ENCODE assay signal across 18 mouse cellular contexts in genomic region chrX:169123115-169123772, GRCm38 (mm10).
DNase-seq lines count a peak whose midpoint lies in the region; ATAC-seq lines count a peak whose summit lies in the region.
"Had no signal": no experiment of that assay in that cellular context is flagged by ENCODE, and none has a peak within 500 bp of the region (broad histone marks: within the 10 kb centered on the region; RNA-seq: fewer than 3 reads in every experiment).

No protein-coding gene starts in this region.

- no peak overlapping the region for H3K4me3 ChIP-seq in heart, embryonic 15.5 days
- no peak overlapping the region for H3K4me3 ChIP-seq in heart, embryonic 10.5 days
- H3K4me3 ChIP-seq: heart, embryonic 12.5 days; liver, embryonic 15.5 days; neural tube, embryonic 12.5 days had no signal

- ATAC-seq in heart, embryonic 15.5 days (replicated peaks; ENCODE audit: insufficient number of reproducible peaks, insufficient read depth, low FRiP score, low read depth) = no peak
- peak; percentile 90 for ATAC-seq in common myeloid progenitor, adult 5-6 weeks (replicated peaks; ENCODE audit: low read depth, poor library complexity, severe bottlenecking)
- peak; percentile 87 for ATAC-seq in megakaryocyte progenitor cell, adult 5-6 weeks (replicated peaks; ENCODE audit: poor library complexity)
- ATAC-seq: intestine, postnatal 0 days; Patski had no signal

- no peaks in the 10 kb centered on the region for H3K9me3 ChIP-seq in heart, embryonic 15.5 days (replicated peaks)
- no peaks in the 10 kb centered on the region for H3K9me3 ChIP-seq in heart, embryonic 10.5 days
- H3K9me3 ChIP-seq: heart, embryonic 12.5 days; liver, embryonic 15.5 days; neural tube, embryonic 12.5 days had no signal

- peak overlapping the region; percentile 31; the same call in 1 of the 2 replicates for H3K27ac ChIP-seq in heart, embryonic 15.5 days
- H3K27ac ChIP-seq in heart, embryonic 10.5 days = no peak overlapping the region
- H3K27ac ChIP-seq: hindbrain, embryonic 14.5 days; liver, embryonic 15.5 days; neural tube, embryonic 12.5 days had no signal

- DNase-seq in heart, embryonic 10.5 days (ENCODE audit: low spot score) = no peak
- peak; percentile 79 for DNase-seq in 416B (ENCODE audit: low read depth)
- DNase-seq in embryo, embryonic 9.5 days (ENCODE audit: extremely low spot score) = no peak
- DNase-seq in ovary, postnatal 10 days (ENCODE audit: low spot score) = no peak
- no peak for DNase-seq in gastrocnemius, adult 18-20 months (ENCODE audit: low spot score)
- DNase-seq: cerebellum, adult 9-10 months; kidney, postnatal 25 days; left cerebral cortex, postnatal 4 days; midbrain, embryonic 14.5 days had no signal

- H3K9ac ChIP-seq in heart, embryonic 15.5 days = no peak overlapping the region
- H3K9ac ChIP-seq: heart, embryonic 12.5 days; hindbrain, embryonic 14.5 days; liver, embryonic 15.5 days; neural tube, embryonic 12.5 days had no signal

- H3K4me2 ChIP-seq in heart, embryonic 15.5 days = no peak overlapping the region
- H3K4me2 ChIP-seq: heart, embryonic 12.5 days; hindbrain, embryonic 14.5 days; liver, embryonic 15.5 days; neural tube, embryonic 12.5 days had no signal

- H3K27me3 ChIP-seq in heart, embryonic 15.5 days = no peaks in the 10 kb centered on the region
- H3K27me3 ChIP-seq in heart, embryonic 10.5 days (ENCODE audit: insufficient read depth, poor library complexity, severe bottlenecking) = no peaks in the 10 kb centered on the region
- H3K27me3 ChIP-seq: heart, embryonic 12.5 days; liver, embryonic 15.5 days; neural tube, embryonic 12.5 days had no signal

- no peaks in the 10 kb centered on the region for H3K36me3 ChIP-seq in heart, embryonic 15.5 days
- H3K36me3 ChIP-seq in heart, embryonic 10.5 days = no peaks in the 10 kb centered on the region
- H3K36me3 ChIP-seq: heart, embryonic 12.5 days; liver, embryonic 15.5 days; neural tube, embryonic 12.5 days had no signal

- 58% methylated on average over 4 of the region's 4 CpGs for whole genome bisulfite sequencing in heart, embryonic 15.5 days
- 73% methylated on average over 4 of the region's 4 CpGs for WGBS in heart, embryonic 10.5 days

- H3K4me1 ChIP-seq in heart, embryonic 15.5 days (replicated peaks) = no peaks in the 10 kb centered on the region
- no peaks in the 10 kb centered on the region for H3K4me1 ChIP-seq in heart, embryonic 10.5 days
- H3K4me1 ChIP-seq: heart, embryonic 12.5 days; liver, embryonic 15.5 days; neural tube, embryonic 12.5 days had no signal
